Mouse (Mus musculus) left cerebral cortex, postnatal 10 days (tissue): Measurements from ENCODE around the gene Kif26a. TPM values are rescaled to one million over a fixed set of nuclear protein-coding genes. Genes with fewer than 3 reads are reported as not detected.
A peak's percentile ranks its signal among the peaks of the same experiment; 100 is the strongest.

Experiments
- DNase-seq, 2 experiments: peaks; one replicate each; pipeline ENCODE4 v3.0.0; 2021 to 2022; ENCODE audit warnings: low spot score in 2 of 2, mixed read lengths in 1 of 2; ENCODE audit errors: extremely low spot score in 1 of 2
- intact Hi-C: fragments of 180-260 bp; cut with DNase I; formaldehyde crosslinking; loops from one replicate; pipeline ENCODE4 v1.15.1; 2025
- total RNA-seq, 2 experiments: library from RNA; stranded (reverse); gene quantifications; 2 replicates each; pipeline ENCODE4 v1.2.3; 2021

Kif26a gene
- total RNA-seq, 2 experiments from 2014 or later = 7.3 to 8.2 TPM

DNA sequence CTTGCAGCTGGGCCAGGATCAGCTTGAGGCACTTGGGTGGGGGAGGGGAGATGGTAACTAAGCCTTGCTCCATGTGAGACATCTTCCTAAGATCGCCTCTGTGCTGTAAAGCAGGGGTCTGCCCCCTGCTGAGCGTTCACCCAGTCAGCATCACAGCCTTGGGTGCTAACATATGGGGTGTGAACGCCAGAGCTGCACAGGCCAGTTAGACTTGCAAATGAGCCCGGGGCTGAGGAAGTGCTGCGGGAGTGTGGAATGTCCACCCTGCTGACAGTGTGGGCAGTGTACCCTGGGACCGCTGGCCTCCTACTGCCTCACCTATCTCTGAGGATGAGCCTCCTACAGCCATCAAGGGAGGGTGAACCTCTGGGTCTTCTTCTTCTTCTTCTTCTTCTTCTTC is 45.7 kb downstream of the Kif26a start:
- no peak for DNase-seq
- intact Hi-C loops = no loop called here

DNA sequence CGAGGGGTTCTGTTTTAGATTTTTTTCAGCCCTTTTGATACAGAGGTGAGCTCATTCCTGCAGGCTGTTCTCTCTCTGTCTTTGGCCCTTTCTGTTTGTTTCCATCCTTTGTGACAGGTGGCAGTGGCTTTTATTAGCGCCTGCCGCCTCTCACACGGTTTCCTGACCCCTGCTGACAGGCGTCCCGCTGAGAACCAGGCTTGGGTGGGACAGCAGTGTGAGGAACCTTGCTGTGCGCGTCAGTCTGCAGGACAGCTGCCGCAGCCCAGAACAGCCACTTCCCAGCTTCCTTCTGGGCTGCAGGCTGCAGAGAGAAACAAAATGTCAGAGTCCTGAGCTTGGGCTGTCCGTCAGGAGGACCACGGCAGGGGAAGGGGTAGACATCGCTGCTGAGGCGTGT is 49.0 kb downstream of the Kif26a start:
- no peak for DNase-seq
- intact Hi-C loops = no loop called here

DNA sequence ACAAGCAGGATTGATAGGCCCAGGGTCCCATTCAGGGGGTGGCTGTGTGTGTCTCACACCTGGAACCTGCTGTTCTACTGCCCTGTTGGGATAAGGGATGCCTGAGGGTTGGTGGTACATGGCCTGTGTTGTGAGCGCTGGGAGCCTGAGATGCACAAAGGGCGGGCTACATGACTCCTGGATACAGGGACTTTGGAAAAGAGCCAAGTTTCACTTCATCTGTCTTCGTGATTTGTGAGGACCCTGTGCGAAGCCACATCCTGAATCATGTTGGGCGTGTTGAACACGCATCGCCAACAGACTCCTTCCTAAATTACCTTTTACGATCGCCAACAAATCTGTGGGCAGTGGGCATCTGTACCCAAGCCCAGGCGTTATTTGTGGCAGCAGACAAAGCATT is 50.6 kb downstream of the Kif26a start:
- intact Hi-C loops = no loop called here
- DNase-seq = no peak

- DNase-seq = no peak
- intact Hi-C loops = no loop called here
These were observed 53.4 kb downstream of the Kif26a start for GRCm38 (mm10) chr12:112199363-112199762.

- DNase-seq = no peak
- intact Hi-C loops = no loop called here
These were observed 54.0 kb downstream of the Kif26a start for GRCm38 (mm10) chr12:112200045-112200444.

DNA sequence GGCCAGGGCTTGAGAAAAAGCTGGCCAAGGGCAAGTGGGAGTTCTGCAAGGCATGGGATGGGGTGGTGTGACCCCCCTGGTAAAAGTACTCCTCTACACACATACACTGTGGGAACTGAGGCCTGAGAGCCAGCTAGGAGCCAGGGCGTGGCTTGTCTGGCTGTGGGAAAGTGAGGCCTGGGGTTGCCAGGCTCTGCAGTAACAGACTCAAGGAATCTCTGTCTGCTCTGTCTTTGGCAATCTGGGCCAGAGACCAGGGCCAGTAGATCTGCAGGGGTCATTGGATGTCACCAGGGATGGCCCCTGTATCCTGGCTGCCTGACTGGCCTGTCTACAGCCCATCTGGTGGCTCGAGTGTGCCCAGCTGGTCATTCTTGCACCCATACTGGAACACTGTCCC is 61.2 kb downstream of the Kif26a start:
- intact Hi-C loops = no loop called here
- DNase-seq = no peak

DNA sequence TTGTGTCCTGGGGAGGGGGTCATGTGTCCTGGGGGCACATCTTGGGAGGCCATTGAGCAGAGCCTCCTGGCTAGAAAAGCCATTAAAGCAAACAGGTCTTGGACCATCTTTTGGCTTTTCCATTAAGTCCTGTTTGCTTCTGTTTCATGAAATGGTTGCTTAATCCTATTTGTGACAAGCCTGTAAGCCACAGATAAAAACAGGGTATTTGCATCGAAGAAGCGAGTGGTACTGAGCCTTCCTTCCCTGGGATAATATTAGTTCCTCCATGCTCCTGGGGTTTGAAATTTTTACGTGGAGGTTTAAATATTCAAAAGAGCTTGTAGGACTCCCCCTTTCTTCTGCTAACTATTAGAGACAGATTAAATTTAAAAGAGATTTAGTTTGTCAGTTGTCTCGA is 61.7 kb downstream of the Kif26a start:
- intact Hi-C loops = no loop called here
- no peak for DNase-seq

- intact Hi-C loops = no loop called here
- peak in 1 of 2 experiments; percentile 54 for DNase-seq
These were observed 64.6 kb downstream of the Kif26a start for GRCm38 (mm10) chr12:112210622-112211021.

DNA sequence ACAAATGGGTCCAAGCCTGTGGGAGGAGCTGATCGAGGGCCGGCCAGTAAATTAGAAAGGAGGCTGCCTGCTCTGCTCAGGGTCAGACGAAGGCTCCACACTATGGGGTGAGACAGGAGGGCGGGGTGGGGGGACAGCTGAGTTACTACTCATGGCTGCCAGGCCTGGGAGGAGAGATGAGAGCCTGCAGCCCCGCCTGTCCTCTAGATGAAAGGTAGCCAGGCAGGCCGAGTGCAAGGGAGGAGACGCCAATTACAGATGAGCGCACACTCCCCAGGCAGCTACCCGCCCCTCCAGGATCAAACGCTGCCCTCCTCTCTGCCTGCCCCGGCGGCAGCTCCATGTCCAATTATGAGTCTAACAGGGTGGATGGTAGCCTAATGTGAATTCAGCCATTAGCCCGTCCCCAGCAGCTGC is 68.4 kb downstream of the Kif26a start:
- intact Hi-C loops = no loop called here
- DNase-seq = no peak

DNA sequence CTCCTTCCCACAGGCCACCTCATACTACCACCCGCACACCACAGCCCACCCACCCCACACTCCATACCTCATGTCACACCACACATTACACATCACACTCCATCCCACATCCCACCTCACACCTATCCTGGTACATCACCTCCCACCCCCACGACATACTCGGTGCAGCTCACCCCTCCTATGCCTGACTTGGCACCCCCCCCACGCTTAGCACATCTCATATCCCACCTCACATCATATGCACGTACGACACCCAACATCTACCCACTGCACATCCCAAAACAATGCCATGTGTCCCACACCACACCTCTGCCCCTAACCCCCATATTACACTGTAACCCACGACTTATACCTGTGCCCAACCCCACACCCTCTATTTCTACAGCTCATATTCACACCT is 69.5 kb downstream of the Kif26a start:
- DNase-seq = no peak
- intact Hi-C loops = no loop called here

- intact Hi-C loops = no loop called here
- peak in 1 of 2 experiments; percentile 34 for DNase-seq
These were observed 71.0 kb downstream of the Kif26a start for GRCm38 (mm10) chr12:112217021-112217420.

DNA sequence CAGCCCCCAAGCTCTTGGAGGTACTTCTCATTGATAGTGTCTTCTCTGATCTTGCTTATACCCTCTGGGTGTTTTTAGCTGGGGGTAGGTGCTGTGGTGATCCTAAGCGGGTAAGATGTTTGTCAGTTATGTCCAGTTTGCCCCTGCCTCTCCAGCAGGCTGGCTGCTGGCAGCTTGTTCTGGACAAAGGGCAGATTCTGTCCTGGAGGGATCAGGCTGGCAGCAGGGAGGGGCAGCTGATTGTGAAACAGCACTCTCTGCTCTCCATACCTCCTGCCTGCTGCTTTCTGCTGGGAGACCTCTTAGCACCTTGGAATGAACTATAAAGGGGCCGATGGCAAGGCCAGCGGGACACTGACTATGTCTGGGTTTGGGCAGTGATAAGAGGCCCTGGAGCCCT is 71.7 kb downstream of the Kif26a start:
- DNase-seq = no peak
- intact Hi-C loops = no loop called here

GRCm38 (mm10) chr12:112221290-112221689 is 75.3 kb downstream of the Kif26a start:
- no peak for DNase-seq
- intact Hi-C loops = no loop called here

DNA sequence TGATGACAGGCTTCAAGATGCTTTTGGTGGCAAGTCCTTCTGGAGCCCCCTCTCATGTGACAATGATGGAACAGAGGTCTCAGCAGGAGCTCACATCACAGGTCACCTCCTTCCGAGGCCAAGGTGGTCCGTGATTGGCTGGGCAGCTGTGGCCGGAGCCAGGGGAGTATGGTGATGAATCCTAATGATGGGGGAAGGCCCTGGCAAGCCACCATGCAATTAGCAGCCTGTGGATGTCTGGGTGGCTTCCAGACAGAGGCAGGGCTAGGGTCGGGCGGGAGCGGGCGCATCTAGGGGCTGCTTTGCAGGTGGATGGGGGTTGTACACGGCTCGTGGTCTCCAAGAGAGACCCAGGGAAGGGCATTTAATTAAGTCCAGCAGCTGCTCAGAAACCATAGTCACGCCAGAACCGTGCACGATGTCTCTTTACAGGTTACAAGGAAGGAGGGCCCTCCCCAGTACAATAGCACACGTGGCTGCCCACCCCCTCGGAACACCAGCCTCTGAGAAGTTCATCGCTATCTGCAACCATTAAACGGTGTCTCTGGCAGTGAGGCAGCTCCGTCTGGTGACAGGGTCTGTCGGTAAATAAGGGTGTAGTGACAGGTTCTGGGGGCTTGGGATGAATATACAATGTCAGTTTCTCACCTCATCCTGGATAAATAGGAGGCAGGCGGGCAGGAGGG is 75.9 kb downstream of the Kif26a start:
- intact Hi-C loops = no loop called here
- DNase-seq = peak; percentile 50 to 62

- DNase-seq = no peak
- intact Hi-C loops = no loop called here
These were observed 77.8 kb downstream of the Kif26a start for GRCm38 (mm10) chr12:112223721-112224337.

- intact Hi-C loops = no loop called here
- DNase-seq = no peak
These were observed 80.2 kb downstream of the Kif26a start for GRCm38 (mm10) chr12:112226238-112226637.

DNA sequence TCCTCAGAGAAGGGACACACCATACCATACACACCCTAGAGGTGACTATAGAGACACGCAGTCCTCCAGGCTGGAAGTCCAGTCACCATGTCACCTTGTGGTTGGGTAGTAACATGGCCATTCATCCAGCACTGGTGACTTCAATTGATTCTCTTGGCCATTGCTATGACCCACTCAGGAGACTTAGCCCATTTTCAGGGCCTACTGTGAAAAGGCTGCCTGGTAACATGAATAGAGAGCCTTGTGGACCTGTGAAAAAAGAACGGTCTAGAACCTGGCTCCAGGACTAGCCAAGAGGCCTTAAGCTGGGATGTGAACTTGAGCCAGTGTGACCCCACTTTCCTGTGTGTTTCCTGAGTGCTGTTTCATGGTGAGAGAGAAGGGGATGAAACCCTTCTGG is 80.6 kb downstream of the Kif26a start:
- intact Hi-C loops = no loop called here
- no peak for DNase-seq

DNA sequence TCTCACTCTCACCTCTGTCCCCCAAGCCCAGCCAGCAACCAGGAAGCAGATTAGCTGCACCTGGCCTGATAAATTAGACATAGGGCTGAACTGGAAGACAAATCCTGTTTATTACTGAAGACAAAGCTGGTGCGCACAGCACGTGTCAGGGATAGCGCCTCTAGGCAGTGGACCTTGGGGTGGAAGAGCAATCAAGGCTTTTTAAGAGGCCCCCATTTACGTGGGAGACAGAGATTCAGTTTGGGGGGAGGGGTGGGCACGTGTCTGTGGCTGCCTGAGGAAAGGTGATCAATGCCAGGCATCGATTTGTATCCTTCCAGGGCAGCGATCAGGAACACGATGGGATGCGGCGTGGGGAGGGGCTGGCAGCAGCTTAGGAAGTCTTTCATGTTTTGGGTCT is 83.1 kb downstream of the Kif26a start:
- intact Hi-C loops = no loop called here
- no peak for DNase-seq

- intact Hi-C loops = no loop called here
These were observed 84.2 kb downstream of the Kif26a start for GRCm38 (mm10) chr12:112230196-112230595.

More at GRCm38 (mm10) chr12:112230196-112230595, 84.2 kb downstream of the Kif26a start:
- DNase-seq = no peak
